Mouse (Mus musculus): ENCODE data around the gene Gp5. TPM values are rescaled to one million over a fixed set of nuclear protein-coding genes. Genes with fewer than 3 reads are reported as not detected.
"Not testable (repeated sequence)": the region's sequence is repeated elsewhere in the genome, so short reads cannot be mapped to it uniquely, and the experiment has no call there.

Gene Gp5
- total RNA-seq (2021): 1 to 10 TPM; 2.0 to 2.1 TPM

DNA sequence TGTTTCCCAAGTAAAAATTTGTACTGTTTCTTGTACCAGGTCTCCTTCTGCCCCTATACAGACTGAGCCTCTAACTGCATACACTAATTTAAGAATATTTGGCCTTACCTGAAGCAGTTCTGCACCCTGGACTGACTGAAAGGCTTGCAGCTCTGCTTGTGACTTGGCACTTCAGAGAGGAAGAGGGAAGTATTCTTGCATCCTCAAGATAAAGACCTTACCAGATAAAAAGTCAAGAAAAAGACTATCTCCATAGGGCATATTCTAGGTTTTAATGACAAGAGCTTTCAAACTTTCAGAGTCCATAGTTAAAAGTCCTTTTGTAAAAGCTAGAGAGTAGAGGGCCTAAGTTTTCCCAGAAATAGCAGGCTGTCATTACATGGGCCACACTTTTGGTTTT lies at the start of gene Gp5:
Gene Gp5, minus strand, starts transcription at position 133 of the 400 bp plus-strand sequence.
- no peak for DNase-seq

DNA sequence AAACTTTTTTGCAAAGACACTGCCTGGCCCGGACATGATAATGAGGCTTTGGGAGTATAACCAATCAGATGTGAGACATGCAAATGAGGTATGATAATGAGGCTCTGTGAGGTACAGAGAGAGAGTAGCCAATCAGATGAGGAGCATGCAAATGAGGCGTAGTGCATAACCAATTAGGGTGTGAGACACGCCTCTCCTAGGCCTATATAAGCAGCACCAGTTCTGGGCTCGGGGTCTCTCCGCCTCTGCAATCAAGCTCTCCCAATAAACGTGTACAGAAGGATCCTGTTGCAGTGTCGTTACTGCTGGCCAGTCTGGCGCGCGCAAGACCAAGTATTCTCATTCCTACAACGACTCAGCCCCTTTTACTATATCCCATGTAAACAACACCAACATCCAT lies 42.9 kb upstream of the Gp5 start:
- DNase-seq: not testable (repeated sequence)

DNA sequence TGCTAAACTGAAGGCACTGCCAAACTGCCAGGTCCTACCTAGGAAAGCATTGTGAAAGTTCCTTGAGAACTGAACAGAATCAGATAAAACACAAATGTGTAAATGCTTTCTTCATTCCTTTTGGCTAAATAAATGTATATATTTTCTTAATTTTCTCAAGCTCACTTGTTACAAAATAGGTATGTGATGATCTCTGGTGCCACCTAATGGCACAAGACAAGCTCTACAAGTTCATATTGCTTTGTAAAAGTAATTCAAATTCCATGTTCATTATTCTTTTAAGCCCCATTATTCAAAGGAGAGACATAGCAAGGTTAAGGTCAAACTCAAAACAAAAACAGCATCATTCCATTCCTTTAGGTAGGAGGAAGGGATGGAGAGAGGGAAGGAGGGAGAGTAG lies 3.7 kb upstream of the Gp5 start:
- DNase-seq: no peak

GRCm38 (mm10) chr16:30310171-30310515 lies 436 bp downstream of the Gp5 start:
- DNase-seq: no peak

GRCm38 (mm10) chr16:30309395-30310170 lies 996 bp downstream of the Gp5 start:
- peak; percentile 10 to 12 for DNase-seq

DNA sequence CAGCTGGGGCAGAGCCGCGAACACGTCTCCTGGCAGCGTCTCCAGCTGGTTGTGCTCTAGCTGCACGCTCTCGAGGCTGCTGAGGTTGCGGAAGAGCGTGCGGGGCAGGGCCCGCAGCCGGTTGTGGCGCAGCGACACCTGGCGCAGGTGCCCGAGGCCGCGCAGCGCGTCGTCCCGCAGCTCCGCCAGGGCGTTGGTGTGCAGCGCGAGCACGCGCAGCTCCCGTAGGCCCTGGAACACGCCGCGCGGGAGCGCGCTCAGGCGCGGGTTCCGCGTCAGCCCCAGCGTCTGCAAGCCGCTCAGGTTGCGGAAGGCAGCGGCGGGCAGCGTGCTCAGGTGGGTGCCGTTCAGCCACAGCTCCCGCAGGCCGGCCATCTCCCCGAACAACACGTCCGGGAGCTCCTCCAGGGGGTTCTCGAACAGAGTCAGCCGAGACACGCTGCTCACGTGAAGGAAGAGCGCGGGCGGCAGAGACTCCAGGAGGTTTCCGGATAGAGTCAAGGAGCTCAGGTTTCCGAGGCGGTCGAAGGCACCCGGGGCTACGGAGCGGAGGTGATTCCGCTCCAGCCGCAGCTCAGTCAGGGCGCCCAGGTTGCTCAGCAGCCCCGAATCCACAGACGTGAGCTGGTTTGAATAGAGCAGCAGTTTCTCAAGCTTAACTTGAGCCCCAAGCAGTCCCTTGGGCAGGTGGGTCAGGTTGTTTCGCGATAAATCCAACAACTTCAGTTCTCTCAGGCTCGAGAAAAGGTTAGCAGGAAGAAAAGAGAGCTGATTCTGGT lies 1.8 kb downstream of the Gp5 start:
- DNase-seq: peak; percentile 59 to 61

GRCm38 (mm10) chr16:30307961-30308615 lies 2.5 kb downstream of the Gp5 start:
- DNase-seq: peak; percentile 11 to 24

DNA sequence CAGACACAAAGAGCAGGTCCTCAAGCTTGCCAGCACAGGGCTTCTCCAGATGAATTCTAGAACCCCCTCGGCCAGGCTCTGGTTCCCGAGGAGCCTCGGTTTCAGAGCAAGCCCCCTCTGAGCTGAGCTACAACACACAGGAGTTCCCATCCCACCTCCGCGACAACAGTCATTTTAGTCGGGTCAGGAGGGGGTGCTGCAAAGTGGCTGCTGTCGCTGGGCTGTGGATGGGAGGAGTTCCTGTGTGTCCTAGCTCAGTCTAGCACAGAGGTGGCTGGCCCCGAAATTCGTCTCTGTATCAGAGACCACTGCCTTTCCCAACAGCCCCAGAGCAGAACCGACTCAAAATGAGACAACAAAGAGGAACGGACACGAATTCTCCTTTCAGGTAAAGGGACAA lies 3.3 kb downstream of the Gp5 start:
- DNase-seq: no peak

DNA sequence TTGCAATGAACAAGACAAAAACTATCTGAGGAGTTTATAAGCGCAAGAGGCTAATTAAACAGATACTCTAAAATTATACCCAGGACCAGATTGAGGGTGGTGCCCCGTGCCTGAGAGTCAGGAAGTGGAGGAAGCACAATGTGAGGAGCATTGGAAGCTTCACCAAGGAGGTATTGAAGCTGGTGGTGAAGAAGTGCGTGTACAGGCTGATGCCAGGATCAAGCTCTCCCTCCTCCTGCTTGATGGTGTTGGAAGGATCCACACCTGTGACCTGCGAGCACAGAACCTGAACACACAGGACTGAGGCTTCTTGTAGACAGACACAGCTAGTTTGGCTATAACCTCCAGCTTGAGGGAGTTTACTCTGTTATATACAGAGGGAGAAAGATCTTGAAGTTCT lies 4.5 kb downstream of the Gp5 start:
- no peak for DNase-seq

- no peak for DNase-seq
Measured at GRCm38 (mm10) chr16:30304236-30304635, 6.3 kb downstream of the Gp5 start.

GRCm38 (mm10) chr16:30303411-30303810 lies 7.2 kb downstream of the Gp5 start:
- DNase-seq: no peak

- DNase-seq: no peak
Measured at GRCm38 (mm10) chr16:30302686-30303085, 7.9 kb downstream of the Gp5 start.

DNA sequence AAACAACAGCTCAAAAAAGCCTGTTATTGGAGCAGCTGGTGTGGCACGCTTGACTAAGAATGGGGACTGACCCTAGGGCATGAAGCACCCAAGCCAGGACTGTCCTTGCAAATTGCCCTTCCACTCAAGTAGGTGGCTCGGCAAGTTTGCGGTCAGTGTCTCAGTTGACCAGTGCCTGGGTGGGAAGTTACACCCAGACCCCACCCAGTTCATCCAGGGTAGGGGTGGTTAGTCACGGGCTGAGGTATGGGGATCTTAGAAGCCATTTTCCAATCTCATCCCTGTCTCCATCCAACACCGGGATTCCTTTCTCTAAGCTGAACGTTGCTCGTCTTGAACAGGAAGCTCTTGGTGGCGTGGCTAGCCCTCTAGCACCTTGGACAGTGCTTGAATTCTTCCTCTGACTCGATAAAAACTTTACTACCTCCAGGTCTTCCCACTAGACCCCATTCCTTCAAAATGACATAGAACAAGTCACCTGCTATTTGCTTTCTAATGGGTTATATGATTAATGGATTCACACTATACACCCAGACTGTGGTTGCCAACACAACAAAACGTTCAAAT lies 10.8 kb downstream of the Gp5 start:
- DNase-seq: no peak

GRCm38 (mm10) chr16:30297450-30297849 lies 13.1 kb downstream of the Gp5 start:
- no peak for DNase-seq

DNA sequence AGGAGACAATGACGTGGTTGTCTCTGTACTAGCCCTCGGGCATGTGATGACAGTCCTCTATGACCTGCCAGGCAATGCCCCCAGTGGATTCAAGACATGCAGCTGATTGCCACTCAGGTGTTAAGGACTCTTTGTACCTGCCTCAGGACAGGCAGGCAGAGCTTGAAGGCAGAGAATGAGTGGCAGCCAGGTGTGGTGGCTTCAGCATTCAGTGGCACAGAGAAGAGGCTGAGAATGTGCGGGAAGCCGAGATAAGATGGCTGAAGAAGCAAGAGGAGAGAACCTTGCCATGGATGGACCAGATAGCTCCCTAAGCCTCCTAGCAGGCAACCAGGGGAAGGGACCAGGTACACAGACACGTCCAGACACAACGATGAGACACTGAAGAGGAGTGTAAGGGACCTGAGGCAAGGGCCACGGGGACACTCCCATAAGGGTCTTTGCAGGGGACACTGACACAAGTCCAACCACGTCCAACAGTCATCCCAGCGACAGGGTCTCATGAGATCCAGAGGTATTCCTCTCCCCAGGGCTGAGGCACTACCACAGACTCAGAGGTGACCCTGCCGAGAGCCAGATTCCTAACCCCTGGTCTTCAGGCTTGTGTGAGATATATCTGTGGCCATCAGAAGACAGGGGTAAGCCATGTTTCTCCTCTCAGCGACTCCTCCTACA lies 13.8 kb downstream of the Gp5 start:
- DNase-seq: no peak

- DNase-seq: no peak
Measured at GRCm38 (mm10) chr16:30295106-30295505, 15.5 kb downstream of the Gp5 start.

GRCm38 (mm10) chr16:30290436-30290835 lies 20.1 kb downstream of the Gp5 start:
- DNase-seq: no peak

GRCm38 (mm10) chr16:30285701-30286100 lies 24.9 kb downstream of the Gp5 start:
- DNase-seq: no peak

DNA sequence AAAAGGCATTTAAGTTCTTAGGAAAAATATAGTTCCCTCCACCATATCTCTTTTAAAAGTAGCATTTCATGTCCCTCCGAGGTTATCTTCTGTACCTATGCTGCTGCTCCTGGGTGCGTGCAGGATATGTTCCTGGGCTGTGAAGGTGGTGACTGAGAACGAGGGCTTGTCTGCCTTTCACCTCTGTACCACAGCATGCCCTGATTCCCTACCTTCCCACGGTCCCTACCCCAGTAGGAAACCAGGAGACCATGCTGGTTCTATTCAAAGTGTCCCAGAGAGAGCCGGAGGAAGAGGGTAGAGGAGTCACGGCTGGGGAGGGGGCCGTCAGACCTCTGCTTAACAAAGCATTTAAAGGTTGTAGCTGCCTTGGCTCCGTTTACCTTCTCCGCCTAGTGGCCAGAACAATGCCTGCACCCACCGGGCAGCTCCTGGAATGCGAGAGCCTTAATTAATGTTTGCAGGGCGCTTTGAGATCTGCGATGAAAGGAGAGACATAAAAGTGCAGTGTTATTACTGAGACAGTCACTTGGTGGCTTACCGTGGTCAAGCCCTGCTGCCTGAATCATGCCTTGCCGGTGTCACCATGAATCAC lies 26.7 kb downstream of the Gp5 start:
- DNase-seq: no peak

DNA sequence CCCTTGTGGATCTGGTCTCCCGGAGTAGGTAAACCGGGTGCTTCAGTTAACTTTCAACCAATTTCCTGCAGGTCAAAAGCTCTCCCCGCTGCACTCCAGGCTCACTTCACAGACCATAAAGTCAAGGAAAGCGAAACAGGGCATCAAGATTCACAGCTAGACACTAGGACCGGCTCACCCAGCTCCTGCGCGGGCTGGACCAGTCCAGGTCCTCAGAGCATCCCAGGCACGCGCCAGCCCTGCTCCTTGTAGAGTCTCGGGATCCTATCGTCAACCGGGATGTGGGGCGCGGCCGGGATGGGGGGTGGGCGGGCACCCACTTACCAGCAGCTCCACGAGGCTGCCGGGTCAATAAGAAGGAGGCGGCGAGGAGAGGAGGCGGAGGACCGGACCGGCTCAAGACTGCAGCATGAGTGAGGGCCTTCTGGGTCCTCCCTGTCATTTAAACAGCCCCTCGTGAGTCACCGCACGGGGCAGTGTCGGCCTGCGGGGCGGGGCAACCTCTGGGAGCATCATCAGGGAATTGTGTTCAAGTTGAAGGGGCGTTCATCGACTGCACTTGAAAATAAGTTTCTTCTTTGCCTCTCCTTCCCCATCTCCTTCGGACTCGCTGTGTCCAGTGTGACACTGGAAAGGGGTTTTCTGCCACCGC lies 27.6 kb downstream of the Gp5 start, which contains the start of gene Lrrc15:
Gene Lrrc15, minus strand, starts transcription at position 413 of the 652 bp plus-strand sequence.
- no peak for DNase-seq

GRCm38 (mm10) chr16:30280676-30281297 lies 29.8 kb downstream of the Gp5 start:
- DNase-seq: no peak
